Comparison of ENCODE assay signal across 36 mouse cellular contexts in the genomic region with DNA sequence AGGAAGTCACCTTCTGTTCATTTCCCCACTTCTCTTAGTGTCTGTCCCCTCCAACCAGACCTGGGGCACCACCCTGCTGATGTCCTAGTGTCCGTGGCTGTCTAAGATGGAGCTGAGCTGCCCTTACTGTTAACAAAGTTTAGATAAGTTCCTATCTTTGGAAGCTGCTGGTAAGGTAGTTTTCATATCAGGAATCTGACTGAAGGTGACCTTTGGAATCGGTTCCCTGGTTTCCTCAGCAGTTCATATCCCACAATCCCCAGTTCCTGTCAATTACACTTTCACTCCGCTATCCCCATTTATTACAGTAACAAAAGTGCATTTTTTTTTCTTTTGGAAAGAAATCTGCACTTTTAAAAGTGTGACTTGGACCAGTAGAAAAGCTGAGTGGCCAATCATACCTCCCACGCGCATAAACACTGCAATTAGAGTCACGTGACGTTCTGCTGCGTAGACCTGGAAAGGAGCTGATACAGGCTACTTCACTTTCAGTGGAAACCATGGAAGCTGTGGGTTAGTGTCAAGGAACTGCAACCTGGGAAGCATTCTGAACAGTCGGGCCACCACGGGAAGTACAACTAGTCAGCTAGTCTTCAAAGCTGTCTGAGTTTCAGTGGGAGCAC. TPM values are rescaled to one million over a fixed set of nuclear protein-coding genes. Genes with fewer than 3 reads are reported as not detected.
"Had no signal": no experiment of that assay in that cellular context is flagged by ENCODE, and none has a peak within 500 bp of the region (broad histone marks: within the 10 kb centered on the region; RNA-seq: fewer than 3 reads in every experiment).

No protein-coding gene starts in this region.

- DNase-seq: cerebellum, adult 2 months; cerebellum, adult 8-10 months; cerebellum, adult 9-10 months; cerebellum, adult 9-11 months; cerebellum, postnatal 10 days; cerebellum, postnatal 14 days; cerebellum, postnatal 25 days; cerebellum, postnatal 36 days; embryo, embryonic 11 days; forebrain, postnatal 0 days; gastrocnemius, adult 2 months; gastrocnemius, postnatal 14 days; gastrocnemius, postnatal 25 days; gastrocnemius, postnatal 36 days; heart, adult 18-20 months; heart, adult 2 months had no signal

- H3K4me2 ChIP-seq: embryonic facial prominence, embryonic 12.5 days; embryonic facial prominence, embryonic 13.5 days; embryonic facial prominence, embryonic 15.5 days; forebrain, embryonic 12.5 days; forebrain, embryonic 15.5 days had no signal

- H3K4me3 ChIP-seq: embryonic facial prominence, embryonic 10.5 days; embryonic facial prominence, embryonic 12.5 days; embryonic facial prominence, embryonic 13.5 days; embryonic facial prominence, embryonic 15.5 days; erythroblast, embryonic 14.5 days; forebrain, embryonic 10.5 days; forebrain, embryonic 12.5 days; forebrain, embryonic 15.5 days; gastrocnemius, adult 2 months; heart, adult 2 months had no signal

- H3K4me1 ChIP-seq: embryonic facial prominence, embryonic 10.5 days; embryonic facial prominence, embryonic 12.5 days; embryonic facial prominence, embryonic 13.5 days; embryonic facial prominence, embryonic 15.5 days; forebrain, embryonic 10.5 days; forebrain, embryonic 12.5 days; forebrain, embryonic 15.5 days had no signal

- H3K9ac ChIP-seq: embryonic facial prominence, embryonic 12.5 days; embryonic facial prominence, embryonic 13.5 days; embryonic facial prominence, embryonic 15.5 days; forebrain, embryonic 12.5 days; forebrain, embryonic 15.5 days; forebrain, postnatal 0 days had no signal

- H3K27ac ChIP-seq: embryonic facial prominence, embryonic 10.5 days; embryonic facial prominence, embryonic 12.5 days; embryonic facial prominence, embryonic 13.5 days; embryonic facial prominence, embryonic 15.5 days; forebrain, embryonic 10.5 days; forebrain, embryonic 12.5 days; forebrain, embryonic 15.5 days; gastrocnemius, adult 2 months; heart, adult 2 months had no signal

- ATAC-seq: forebrain, embryonic 14.5 days; forebrain, embryonic 15.5 days; forebrain, embryonic 16.5 days; forebrain, postnatal 0 days had no signal

- H3K27me3 ChIP-seq: embryonic facial prominence, embryonic 12.5 days; embryonic facial prominence, embryonic 13.5 days; embryonic facial prominence, embryonic 15.5 days; forebrain, embryonic 12.5 days; forebrain, embryonic 15.5 days had no signal

- H3K9me3 ChIP-seq: embryonic facial prominence, embryonic 10.5 days; embryonic facial prominence, embryonic 12.5 days; embryonic facial prominence, embryonic 13.5 days; embryonic facial prominence, embryonic 15.5 days; forebrain, embryonic 10.5 days; forebrain, embryonic 12.5 days; forebrain, embryonic 15.5 days had no signal

- H3K36me3 ChIP-seq: embryonic facial prominence, embryonic 10.5 days; embryonic facial prominence, embryonic 12.5 days; embryonic facial prominence, embryonic 13.5 days; embryonic facial prominence, embryonic 15.5 days; forebrain, embryonic 10.5 days; forebrain, embryonic 12.5 days; forebrain, embryonic 15.5 days had no signal

RNA-seq across cellular contexts. Expression of a gene that starts 24.9 kb away (rescaled TPM):
- total RNA-seq: common myeloid progenitor, adult 5-6 weeks; forebrain, postnatal 0 days; gastrocnemius, adult 18-20 months; gastrocnemius, adult 2 months; gastrocnemius, adult 8-10 months; gastrocnemius, postnatal 14 days; gastrocnemius, postnatal 25 days; gastrocnemius, postnatal 36 days; gastrocnemius, postnatal 4 days; granulocyte monocyte progenitor cell, adult 5-6 weeks; heart, adult 18-20 months; heart, adult 2 months had no signal
- polyA plus RNA-seq: cerebellum, adult 2 months; cortical plate, adult 2 months; embryonic facial prominence, embryonic 10.5 days; embryonic facial prominence, embryonic 11.5 days; embryonic facial prominence, embryonic 12.5 days; embryonic facial prominence, embryonic 13.5 days; embryonic facial prominence, embryonic 14.5 days; erythroblast, embryonic 14.5 days; forebrain, embryonic 10.5 days; forebrain, embryonic 11.5 days; forebrain, embryonic 12.5 days; forebrain, embryonic 14.5 days; forebrain, embryonic 15.5 days; forebrain, embryonic 16.5 days; forebrain, postnatal 0 days; frontal cortex, adult 2 months; heart, adult 2 months had no signal
